Mouse (Mus musculus) layer of hippocampus, postnatal 10 days (tissue): ENCODE results near the gene Mdm2. TPM values are rescaled to one million over a fixed set of nuclear protein-coding genes. Genes with fewer than 3 reads are reported as not detected.
A peak's percentile ranks its signal among the peaks of the same experiment; 100 is the strongest.
"Not testable (repeated sequence)": the region's sequence is repeated elsewhere in the genome, so short reads cannot be mapped to it uniquely, and the experiment has no call there.

Experiments
- DNase-seq, 2 experiments: peaks; one replicate each; pipeline ENCODE4 v3.0.0; 2021; ENCODE audit warnings: low spot score in 2 of 2
- total RNA-seq, 2 experiments: library from RNA; stranded (reverse); gene quantifications; 2 replicates each; pipeline ENCODE4 v1.2.3; 2021

The Mdm2 gene
- total RNA-seq, 2 experiments from 2014 or later, result 51.5 to 57.3 TPM

- not testable (repeated sequence) for DNase-seq
Observed at GRCm38 (mm10) chr10:117733626-117734025, 23.1 kb upstream of the Mdm2 start.

- DNase-seq, result no peak
Observed at GRCm38 (mm10) chr10:117732962-117733592, 22.5 kb upstream of the Mdm2 start.

GRCm38 (mm10) chr10:117732184-117732583 is 21.6 kb upstream of the Mdm2 start:
- no peak for DNase-seq

GRCm38 (mm10) chr10:117731244-117732101 is 20.9 kb upstream of the Mdm2 start:
- peak; percentile 35 to 54 for DNase-seq

- no peak for DNase-seq
Observed at GRCm38 (mm10) chr10:117730637-117731203, 20.2 kb upstream of the Mdm2 start.

GRCm38 (mm10) chr10:117730140-117730539 is 19.6 kb upstream of the Mdm2 start:
- no peak for DNase-seq

- DNase-seq, result no peak
Observed at GRCm38 (mm10) chr10:117729139-117729814, 18.7 kb upstream of the Mdm2 start.

- no peak for DNase-seq
Observed at GRCm38 (mm10) chr10:117728574-117728973, 18.0 kb upstream of the Mdm2 start.

GRCm38 (mm10) chr10:117727518-117728110 is 17.1 kb upstream of the Mdm2 start:
- DNase-seq, result no peak

GRCm38 (mm10) chr10:117726888-117727385 is 16.4 kb upstream of the Mdm2 start:
- no peak for DNase-seq

GRCm38 (mm10) chr10:117726350-117726749 is 15.8 kb upstream of the Mdm2 start:
- no peak for DNase-seq

GRCm38 (mm10) chr10:117725671-117726070 is 15.1 kb upstream of the Mdm2 start:
- no peak for DNase-seq

- no peak for DNase-seq
Observed at GRCm38 (mm10) chr10:117724804-117725361, 14.3 kb upstream of the Mdm2 start.

GRCm38 (mm10) chr10:117724136-117724718 is 13.7 kb upstream of the Mdm2 start:
- DNase-seq, result no peak

GRCm38 (mm10) chr10:117718161-117719119 is 7.9 kb upstream of the Mdm2 start:
- peak; percentile 61 to 63 for DNase-seq

- DNase-seq, result no peak
Observed at GRCm38 (mm10) chr10:117717583-117717982, 7.0 kb upstream of the Mdm2 start.

- DNase-seq, result no peak
Observed at GRCm38 (mm10) chr10:117716686-117717085, 6.1 kb upstream of the Mdm2 start.

- DNase-seq, result not testable (repeated sequence)
Observed at GRCm38 (mm10) chr10:117715654-117716053, 5.1 kb upstream of the Mdm2 start.

GRCm38 (mm10) chr10:117714928-117715500 is 4.5 kb upstream of the Mdm2 start:
- no peak for DNase-seq
